Mouse (Mus musculus): ENCODE results near the gene Fam207a. TPM values are rescaled to one million over a fixed set of nuclear protein-coding genes. Genes with fewer than 3 reads are reported as not detected.
A peak's percentile ranks its signal among the peaks of the same experiment; 100 is the strongest.

Fam207a gene
- total RNA-seq, 4 experiments from 2014 or later: 4.4 to 7.3 (median 5.9) TPM

- no peak for DNase-seq (ENCODE audit: low spot score in 2 of 2)
Observed at GRCm38 (mm10) chr10:77502967-77503922, 12.3 kb downstream of the Fam207a start.

DNA sequence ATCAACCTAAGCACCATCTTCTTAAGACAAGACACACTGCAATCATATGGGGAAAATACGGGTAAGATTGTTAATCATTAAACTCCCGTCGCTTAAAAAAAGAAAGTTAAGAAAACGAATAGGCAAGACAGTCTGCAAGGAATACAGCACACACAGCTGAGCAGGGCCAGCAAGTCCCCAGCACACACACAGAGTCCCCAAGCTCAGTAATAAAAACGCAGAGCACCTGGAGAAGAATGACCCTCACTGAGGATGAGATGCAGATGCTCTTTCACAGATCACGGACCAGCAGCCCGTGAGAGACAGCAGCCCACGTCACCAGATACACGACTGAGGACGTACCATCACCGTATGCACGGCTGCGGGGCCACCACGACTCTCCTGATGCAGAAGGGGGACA is 14.9 kb downstream of the Fam207a start:
- DNase-seq (ENCODE audit: low spot score in 2 of 2): no peak

GRCm38 (mm10) chr10:77498254-77498653 is 17.3 kb downstream of the Fam207a start:
- DNase-seq (ENCODE audit: low spot score in 2 of 2): no peak

DNA sequence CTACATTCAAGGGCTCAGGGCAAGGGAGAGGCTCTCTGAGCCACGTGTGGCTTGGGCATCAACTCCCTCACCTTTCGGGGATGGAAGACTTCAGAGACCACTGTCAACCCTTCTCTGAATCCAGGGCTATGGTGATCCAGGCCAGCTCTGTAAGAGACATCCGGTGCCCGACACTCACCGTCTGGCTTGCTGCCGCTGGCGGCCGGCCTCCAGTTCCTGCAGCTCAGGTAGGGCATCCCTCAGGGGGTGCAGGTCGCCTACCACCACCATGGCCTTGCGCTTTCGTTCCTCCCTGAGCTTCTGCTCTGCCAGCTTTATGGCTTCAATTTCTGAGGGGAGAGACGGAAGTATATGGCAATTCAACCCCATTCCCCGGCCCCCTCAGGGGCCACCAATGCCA is 18.4 kb downstream of the Fam207a start:
- no peak for DNase-seq (ENCODE audit: low spot score in 2 of 2)

GRCm38 (mm10) chr10:77492885-77493284 is 22.7 kb downstream of the Fam207a start:
- DNase-seq (ENCODE audit: low spot score in 2 of 2): no peak

DNA sequence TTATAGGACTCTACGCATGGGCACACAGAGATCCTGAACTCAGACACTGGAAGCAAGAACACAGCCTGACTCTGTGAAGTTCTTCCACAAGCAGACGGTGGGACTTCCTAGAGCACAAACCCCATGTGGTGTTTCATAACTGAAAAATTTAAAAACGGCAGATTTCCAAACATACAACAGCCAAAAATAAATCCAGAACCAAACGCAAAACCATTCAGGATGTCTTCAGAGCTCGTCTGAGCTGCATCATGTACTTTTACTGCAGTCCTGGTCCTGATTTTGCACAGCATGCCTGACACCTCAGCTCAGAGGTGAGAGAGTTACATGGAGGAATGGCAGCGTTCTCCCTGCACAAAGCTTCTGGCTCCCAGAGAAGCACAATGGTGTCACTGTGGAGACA is 24.0 kb downstream of the Fam207a start:
- DNase-seq (ENCODE audit: low spot score in 2 of 2): no peak

- no peak for DNase-seq (ENCODE audit: low spot score in 2 of 2)
Observed at GRCm38 (mm10) chr10:77488168-77488567, 27.4 kb downstream of the Fam207a start.

DNA sequence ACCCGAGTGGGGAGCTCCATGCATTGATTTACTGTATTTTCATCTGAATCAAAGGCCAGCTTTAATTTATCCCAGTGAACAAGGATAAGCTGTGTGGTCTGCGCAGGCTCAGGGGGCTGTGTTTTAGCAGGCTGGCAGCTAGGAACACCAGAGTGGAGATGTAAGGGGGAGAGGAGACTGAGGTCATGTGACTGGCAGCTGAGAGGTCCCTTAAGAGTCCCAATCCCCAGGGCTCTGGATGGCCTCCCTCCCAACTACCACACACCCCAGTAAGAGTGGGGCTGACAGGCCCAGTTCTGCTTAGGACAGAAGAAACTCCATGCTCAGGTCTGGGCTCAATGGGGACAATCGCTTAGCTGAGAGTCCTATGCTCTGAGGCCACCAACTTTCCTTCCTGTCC is 29.8 kb downstream of the Fam207a start:
- DNase-seq (ENCODE audit: low spot score in 2 of 2): no peak

DNA sequence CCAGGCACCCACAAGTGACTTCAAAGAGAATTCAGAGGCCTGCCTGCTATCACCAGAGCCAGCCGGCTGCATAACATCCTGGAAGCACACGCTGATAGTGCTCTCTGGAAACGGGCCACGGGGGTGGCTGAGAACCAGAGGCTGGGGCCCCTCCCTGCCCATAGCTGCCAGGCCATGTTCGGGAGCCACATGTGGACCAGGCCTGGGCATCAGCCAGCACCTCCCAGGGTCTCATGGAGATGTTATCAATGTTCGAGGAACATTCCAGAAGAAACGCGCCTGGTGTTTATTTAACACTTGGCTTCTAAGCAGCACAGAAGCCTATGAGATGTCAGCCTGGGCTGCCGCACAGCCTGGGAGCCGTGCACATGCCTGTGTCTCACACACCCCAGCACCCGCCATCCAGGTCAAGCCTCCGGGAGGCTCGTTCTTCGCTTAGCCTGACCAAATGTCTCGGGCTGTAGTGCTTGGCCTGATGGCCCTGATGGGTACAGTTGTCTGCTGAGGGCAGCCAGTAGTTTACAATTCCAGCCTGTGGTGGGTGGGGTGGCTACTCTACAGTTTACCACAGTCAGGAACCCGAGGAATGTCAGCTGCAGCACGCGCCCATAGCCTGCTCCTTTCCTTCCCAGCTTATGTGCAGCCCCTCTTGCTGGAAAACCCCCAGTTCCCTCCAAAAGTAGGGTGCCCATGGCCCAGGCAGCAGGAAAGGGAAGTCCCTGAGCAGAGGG is 31.2 kb downstream of the Fam207a start:
- DNase-seq (ENCODE audit: low spot score in 2 of 2): peak; percentile 28 to 43

DNA sequence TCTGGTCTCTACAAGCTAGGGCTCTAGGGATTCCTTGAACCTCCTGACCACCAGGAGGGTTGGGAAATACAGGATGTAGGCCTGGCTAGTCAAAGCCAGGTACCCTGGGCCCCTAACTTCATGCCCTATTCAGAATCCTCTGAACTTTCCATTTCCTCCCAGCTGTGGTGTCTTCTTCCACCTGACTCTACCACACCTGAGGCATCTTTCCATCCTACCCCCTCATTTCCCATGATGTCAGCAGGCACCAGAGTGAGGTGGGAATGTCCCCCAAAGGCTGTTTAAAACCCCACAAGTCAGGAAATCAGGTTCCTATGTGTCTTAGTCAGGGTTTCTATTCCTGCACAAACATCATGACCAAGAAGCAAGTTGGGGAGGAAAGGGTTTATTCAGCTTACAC is 33.8 kb downstream of the Fam207a start:
- DNase-seq (ENCODE audit: low spot score in 2 of 2): no peak

DNA sequence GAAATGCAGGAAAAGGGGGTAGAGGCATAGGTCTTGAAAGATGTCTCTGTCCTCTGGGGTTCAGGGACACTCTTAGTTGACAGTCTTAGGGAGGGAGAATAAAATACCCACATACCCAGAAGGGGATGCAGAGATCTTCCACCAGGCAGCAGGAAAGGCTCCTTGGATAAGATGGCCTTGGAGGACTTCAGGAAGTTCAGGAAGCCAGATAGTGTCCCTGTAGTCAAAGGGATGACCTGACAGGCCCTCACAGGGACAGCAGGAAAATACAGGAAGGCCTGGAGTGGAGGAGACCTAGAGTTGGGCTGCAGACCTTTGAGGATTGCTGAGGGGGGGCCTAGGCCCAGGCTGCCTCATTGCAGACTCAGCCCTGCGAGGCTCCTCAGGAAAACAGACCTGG is 35.6 kb downstream of the Fam207a start:
- no peak for DNase-seq (ENCODE audit: low spot score in 2 of 2)

DNA sequence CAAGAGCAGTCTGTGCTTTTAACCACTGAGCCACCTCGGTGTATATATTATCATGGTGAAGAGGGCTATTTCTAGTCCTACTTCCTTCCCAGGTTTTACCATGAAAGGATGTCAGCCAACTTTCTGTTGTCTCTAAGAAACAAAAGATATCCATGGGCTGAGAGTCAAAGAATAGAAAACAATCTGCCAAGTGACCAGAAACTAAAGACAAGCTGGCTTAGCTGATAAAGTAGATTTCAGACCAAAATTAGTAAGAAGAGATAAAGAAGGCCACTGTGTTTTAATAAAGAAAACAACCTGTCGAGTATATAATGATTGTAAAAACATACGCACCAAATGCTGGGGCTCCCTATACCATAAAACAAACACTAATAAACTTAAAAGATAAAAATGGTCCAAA is 38.7 kb downstream of the Fam207a start:
- no peak for DNase-seq (ENCODE audit: low spot score in 2 of 2)

- no peak for DNase-seq (ENCODE audit: low spot score in 2 of 2)
Observed at GRCm38 (mm10) chr10:77472188-77472587, 43.4 kb downstream of the Fam207a start.

GRCm38 (mm10) chr10:77471512-77471911 is 44.1 kb downstream of the Fam207a start:
- no peak for DNase-seq (ENCODE audit: low spot score in 2 of 2)

GRCm38 (mm10) chr10:77470763-77471162 is 44.8 kb downstream of the Fam207a start:
- peak; percentile 81 to 87 for DNase-seq (ENCODE audit: low spot score in 2 of 2)

DNA sequence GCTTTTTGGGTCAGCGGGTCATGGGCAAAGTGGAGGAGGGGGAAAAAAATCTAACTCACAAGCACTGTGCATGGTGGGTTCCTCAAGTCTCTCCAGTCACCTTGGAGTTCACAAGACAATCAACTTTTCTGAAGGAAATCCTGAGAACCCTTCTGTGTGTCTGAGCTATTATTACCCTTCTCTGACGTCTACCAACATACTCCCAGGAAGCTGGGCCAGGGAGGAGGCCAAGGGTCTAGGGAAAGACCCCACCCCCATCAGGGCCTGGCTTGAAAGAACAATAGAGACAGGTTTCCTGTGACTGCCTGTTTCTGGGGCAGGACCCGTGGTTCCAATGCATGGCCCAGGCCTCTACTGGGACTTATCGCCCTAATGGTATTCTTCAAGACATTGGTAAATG is 46.9 kb downstream of the Fam207a start:
- no peak for DNase-seq (ENCODE audit: low spot score in 2 of 2)

DNA sequence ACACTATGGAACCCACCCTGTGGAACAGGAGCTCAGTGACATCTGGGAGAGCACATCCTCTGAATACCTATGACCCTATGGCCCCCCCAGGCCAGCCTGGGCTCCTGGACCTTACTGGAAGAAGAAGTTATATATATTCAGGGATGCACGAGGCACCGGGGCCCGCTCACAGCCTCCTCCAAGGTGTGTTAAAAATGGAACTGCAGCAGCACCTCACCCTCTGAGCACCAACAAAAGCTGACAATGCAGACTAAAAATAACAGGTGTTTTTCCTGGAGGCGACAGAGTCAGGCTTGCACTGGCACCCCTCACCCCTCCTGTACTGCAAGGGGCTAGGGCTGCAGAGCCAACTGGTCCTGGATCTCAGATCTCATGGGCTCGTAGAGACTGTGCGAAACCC is 48.2 kb downstream of the Fam207a start:
- no peak for DNase-seq (ENCODE audit: low spot score in 2 of 2)

- no peak for DNase-seq (ENCODE audit: low spot score in 2 of 2)
Observed at GRCm38 (mm10) chr10:77465902-77466301, 49.7 kb downstream of the Fam207a start.

- no peak for DNase-seq (ENCODE audit: low spot score in 2 of 2)
Observed at GRCm38 (mm10) chr10:77464181-77464936, 51.2 kb downstream of the Fam207a start.

DNA sequence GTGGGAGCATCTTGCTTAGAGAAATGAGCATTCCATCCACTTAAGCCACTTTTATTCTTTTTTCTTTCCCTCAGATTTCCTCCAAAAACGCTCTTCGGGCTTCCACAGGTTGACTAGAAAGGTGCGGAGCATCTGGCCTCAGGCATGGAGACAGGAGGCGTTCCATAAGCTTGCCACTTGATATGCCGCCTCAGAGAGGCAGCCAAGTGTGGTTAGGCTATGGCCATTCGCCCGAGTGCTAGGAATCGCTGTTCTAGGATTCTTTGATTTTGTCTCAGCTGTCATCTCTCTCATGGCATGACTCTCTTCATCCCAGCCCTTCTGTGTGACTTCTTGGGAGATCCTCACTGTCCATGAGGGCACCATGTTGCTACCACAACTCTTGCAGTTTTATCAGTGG is 54.4 kb downstream of the Fam207a start:
- DNase-seq (ENCODE audit: low spot score in 2 of 2): no peak

- DNase-seq (ENCODE audit: low spot score in 2 of 2): no peak
Observed at GRCm38 (mm10) chr10:77457701-77458100, 57.9 kb downstream of the Fam207a start.

DNA sequence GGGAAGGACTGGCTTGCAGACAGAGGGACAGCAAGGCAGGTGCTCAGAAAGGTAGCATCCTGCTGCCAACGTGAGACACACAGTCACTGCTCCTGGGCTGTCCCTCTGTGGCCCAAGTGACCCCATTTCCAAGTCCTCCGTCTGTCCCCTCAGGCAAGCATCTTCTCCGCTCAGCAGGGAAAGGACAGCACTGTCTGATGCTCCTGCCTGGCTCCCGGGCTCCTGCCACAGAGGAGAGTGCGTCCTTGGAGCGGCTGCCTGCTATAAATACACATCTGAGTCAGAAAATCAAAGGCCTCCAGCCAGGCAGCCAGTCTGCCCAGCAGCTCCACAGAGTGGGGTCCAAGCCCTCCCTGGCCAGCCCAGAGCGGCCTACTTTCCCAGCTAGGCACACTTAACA is 59.1 kb downstream of the Fam207a start:
- peak in 1 of 2 experiments; percentile 51 for DNase-seq (ENCODE audit: low spot score in 2 of 2)

Measured in gastrocnemius, adult 8-10 months (tissue).